Mouse (Mus musculus) megakaryocyte, embryonic 14.5 days (primary cell): ENCODE results near the gene Rprml. TPM values are rescaled to one million over a fixed set of nuclear protein-coding genes. Genes with fewer than 3 reads are reported as not detected.
A peak's percentile ranks its signal among the peaks of the same experiment; 100 is the strongest.

Experiments
- H3K27me3 ChIP-seq: replicated peaks from 2 replicates; pipeline ENCODE3; 2012; ENCODE audit warnings: inconsistent platforms
- H3K36me3 ChIP-seq: replicated peaks from 2 replicates; pipeline ENCODE3; 2012; ENCODE audit warnings: low read length, inconsistent platforms, mixed read lengths
- H3K4me1 ChIP-seq: 2 replicates; pipeline ENCODE4 v1.6.1; 2012; ENCODE audit warnings: inconsistent platforms
- H3K4me3 ChIP-seq: replicated peaks from 2 replicates; pipeline ENCODE3; 2012; ENCODE audit warnings: moderate library complexity, mild to moderate bottlenecking, inconsistent platforms
- H3K9me3 ChIP-seq: 2 replicates; pipeline ENCODE4 v1.6.1; 2012; ENCODE audit warnings: inconsistent platforms
- FLI1 ChIP-seq: IDR thresholded peaks from 2 replicates; pipeline ENCODE4 v1.6.1; 2012; ENCODE audit warnings: low read length, inconsistent platforms, mixed read lengths
- GATA1 ChIP-seq: IDR thresholded peaks from 3 replicates; pipeline ENCODE4 v1.6.1; 2012; ENCODE audit warnings: mixed read lengths, low read length, inconsistent platforms, borderline replicate concordance
- polyA plus RNA-seq: library from polyadenylated mRNA; stranded (reverse); fragments of >175 nt; gene quantifications from 2 replicates; pipeline ENCODE4 v1.2.3, GENCODE M21; 2012; ENCODE audit warnings: low replicate concordance; ENCODE audit not compliant: insufficient read depth

Rprml gene
- polyA plus RNA-seq, 1 experiment = not detected

- TF ChIP-seq FLI1 (no peak), GATA1 (no peak)
- Histone ChIP-seq H3K36me3 (no peaks in the 10 kb centered on the region), H3K27me3 (peaks cover 87% of the 10 kb centered on the region), H3K4me1 (peaks cover 13% of the 10 kb centered on the region), H3K4me3 (no peak overlapping the region), H3K9me3 (peaks cover 40% of the 10 kb centered on the region)
Measured at GRCm38 (mm10) chr11:103643211-103643610, 6.2 kb upstream of the Rprml start.

GRCm38 (mm10) chr11:103645731-103646130 is 3.6 kb upstream of the Rprml start:
- peaks cover 36% of the 10 kb centered on the region for H3K9me3 ChIP-seq
- TF ChIP-seq GATA1 (no peak), FLI1 (no peak)
- H3K4me1 ChIP-seq = peaks cover 23% of the 10 kb centered on the region
- no peak overlapping the region for H3K4me3 ChIP-seq
- H3K27me3 ChIP-seq = peaks cover 90% of the 10 kb centered on the region
- H3K36me3 ChIP-seq = no peaks in the 10 kb centered on the region

- Histone ChIP-seq H3K4me1 (peaks cover 23% of the 10 kb centered on the region), H3K27me3 (peaks cover 90% of the 10 kb centered on the region), H3K9me3 (peaks cover 36% of the 10 kb centered on the region), H3K36me3 (no peaks in the 10 kb centered on the region), H3K4me3 (no peak overlapping the region)
- TF ChIP-seq FLI1 = no peak
- no peak for TF ChIP-seq GATA1
Measured at GRCm38 (mm10) chr11:103646301-103646700, 3.1 kb upstream of the Rprml start.

GRCm38 (mm10) chr11:103647921-103648620 is 1.3 kb upstream of the Rprml start:
- H3K27me3 ChIP-seq = peaks cover 92% of the 10 kb centered on the region

GRCm38 (mm10) chr11:103648656-103649055 is 714 bp upstream of the Rprml start:
- H3K4me3 ChIP-seq = no peak overlapping the region
- TF ChIP-seq FLI1 (no peak), GATA1 (no peak)
- H3K27me3 ChIP-seq = peaks cover 92% of the 10 kb centered on the region
- peaks cover 23% of the 10 kb centered on the region for H3K4me1 ChIP-seq
- peaks cover 31% of the 10 kb centered on the region for H3K9me3 ChIP-seq
- no peaks in the 10 kb centered on the region for H3K36me3 ChIP-seq

More at GRCm38 (mm10) chr11:103647921-103648620, 1.3 kb upstream of the Rprml start:
- no peaks in the 10 kb centered on the region for H3K36me3 ChIP-seq
- no peak overlapping the region for H3K4me3 ChIP-seq
- peaks cover 36% of the 10 kb centered on the region for H3K9me3 ChIP-seq
- H3K4me1 ChIP-seq = peaks cover 23% of the 10 kb centered on the region
- no peak for TF ChIP-seq FLI1
- TF ChIP-seq GATA1 = no peak

GRCm38 (mm10) chr11:103649983-103650493 is 668 bp downstream of the Rprml start:
- TF ChIP-seq GATA1 (no peak), FLI1 (no peak)
- Histone ChIP-seq H3K4me3 (peak overlapping the region; percentile 85), H3K36me3 (no peaks in the 10 kb centered on the region), H3K27me3 (peaks cover 98% of the 10 kb centered on the region), H3K9me3 (peaks cover 20% of the 10 kb centered on the region), H3K4me1 (peaks cover 23% of the 10 kb centered on the region)

GRCm38 (mm10) chr11:103651426-103651825 is 2.1 kb downstream of the Rprml start:
- no peak for TF ChIP-seq GATA1
- TF ChIP-seq FLI1 = no peak
- peaks cover 97% of the 10 kb centered on the region for H3K27me3 ChIP-seq

GRCm38 (mm10) chr11:103653359-103653965 is 4.1 kb downstream of the Rprml start:
- Histone ChIP-seq H3K9me3 (no peaks in the 10 kb centered on the region), H3K27me3 (peaks cover 94% of the 10 kb centered on the region)
- TF ChIP-seq FLI1 (no peak), GATA1 (no peak)

More at GRCm38 (mm10) chr11:103651426-103651825, 2.1 kb downstream of the Rprml start:
- H3K9me3 ChIP-seq = peaks cover 9% of the 10 kb centered on the region
- H3K4me1 ChIP-seq = peaks cover 19% of the 10 kb centered on the region
- no peak overlapping the region for H3K4me3 ChIP-seq
- no peaks in the 10 kb centered on the region for H3K36me3 ChIP-seq

GRCm38 (mm10) chr11:103656520-103656919 is 7.2 kb downstream of the Rprml start:
- no peaks in the 10 kb centered on the region for H3K4me1 ChIP-seq
- H3K36me3 ChIP-seq = no peaks in the 10 kb centered on the region
- peaks cover 5% of the 10 kb centered on the region for H3K9me3 ChIP-seq
- H3K4me3 ChIP-seq = no peak overlapping the region
- TF ChIP-seq GATA1 (no peak), FLI1 (no peak)
- peaks cover 83% of the 10 kb centered on the region for H3K27me3 ChIP-seq

More at GRCm38 (mm10) chr11:103653359-103653965, 4.1 kb downstream of the Rprml start:
- no peaks in the 10 kb centered on the region for H3K36me3 ChIP-seq
- peaks cover 13% of the 10 kb centered on the region for H3K4me1 ChIP-seq
- H3K4me3 ChIP-seq = no peak overlapping the region

- TF ChIP-seq FLI1 (no peak), GATA1 (no peak)
- no peak overlapping the region for H3K4me3 ChIP-seq
- H3K27me3 ChIP-seq = peaks cover 78% of the 10 kb centered on the region
- peaks cover 5% of the 10 kb centered on the region for H3K9me3 ChIP-seq
- no peaks in the 10 kb centered on the region for H3K4me1 ChIP-seq
- no peaks in the 10 kb centered on the region for H3K36me3 ChIP-seq
Measured at GRCm38 (mm10) chr11:103658189-103658588, 8.8 kb downstream of the Rprml start.
